Mouse (Mus musculus) E14TG2a.4 (cell line): Measurements from ENCODE around the gene Tmem135.

Source experiments
- CTCF ChIP-seq: conservative IDR thresholded peaks from 2 replicates; pipeline ENCODE4 v1.5.1; 2014; ENCODE audit warnings: low read length
- NANOG ChIP-seq: IDR thresholded peaks from 2 replicates; pipeline ENCODE4 v1.6.1; 2014; ENCODE audit warnings: borderline replicate concordance, low read length, mixed read lengths
- POU5F1 ChIP-seq: IDR thresholded peaks from 2 replicates; pipeline ENCODE4 v1.6.1; 2014; ENCODE audit warnings: low read length, borderline replicate concordance

GRCm38 (mm10) chr7:89370086-89370485, 33.9 kb downstream of the Tmem135 start:
- TF ChIP-seq CTCF = no peak
- no peak for TF ChIP-seq POU5F1
- TF ChIP-seq NANOG = no peak
